Mouse (Mus musculus) liver, adult 2 months (tissue): Measurements from ENCODE around the gene Itga7. TPM values are rescaled to one million over a fixed set of nuclear protein-coding genes. Genes with fewer than 3 reads are reported as not detected.

Experiments used
- DNase-seq: peaks from one replicate; pipeline ENCODE4 v3.0.0-alpha.2; 2011; ENCODE audit warnings: low read depth, low spot score; ENCODE audit errors: extremely low read depth
- H3K27ac ChIP-seq: fragments of 200-500 bp; replicated peaks from 2 replicates; pipeline ENCODE4 v1.5.1; 2012; ENCODE audit warnings: low read depth, mild to moderate bottlenecking, control low read depth, inconsistent platforms, low read length; ENCODE audit not compliant: insufficient read depth
- H3K27me3 ChIP-seq: fragments of 200-500 bp; 2 replicates; pipeline ENCODE4 v1.6.1; 2012; ENCODE audit warnings: mild to moderate bottlenecking, moderate library complexity, low read length, inconsistent platforms; ENCODE audit not compliant: control insufficient read depth, insufficient read depth
- H3K36me3 ChIP-seq: fragments of 200-500 bp; 2 replicates; pipeline ENCODE4 v1.6.1; 2012; ENCODE audit warnings: low read length, inconsistent platforms; ENCODE audit not compliant: control insufficient read depth, insufficient read depth
- H3K4me1 ChIP-seq: fragments of 200-500 bp; 2 replicates; pipeline ENCODE4 v1.6.1; 2011; ENCODE audit warnings: low read length; ENCODE audit not compliant: control insufficient read depth, insufficient read depth
- H3K4me3 ChIP-seq: fragments of 200-500 bp; 2 replicates; pipeline ENCODE4 v1.5.1; 2011; ENCODE audit warnings: low read depth, mild to moderate bottlenecking, control low read depth, low read length, moderate library complexity; ENCODE audit not compliant: insufficient read depth
- H3K79me2 ChIP-seq: fragments of 200-500 bp; 2 replicates; pipeline ENCODE4 v1.6.1; 2012; ENCODE audit warnings: inconsistent platforms, mild to moderate bottlenecking, low read length, moderate library complexity; ENCODE audit not compliant: control insufficient read depth, insufficient read depth
- H3K9ac ChIP-seq: fragments of 200-500 bp; 2 replicates; pipeline ENCODE4 v1.6.1; 2012; ENCODE audit warnings: low read depth, mild to moderate bottlenecking, control low read depth, inconsistent platforms, low read length
- CTCF ChIP-seq: fragments of 200-500 bp; IDR thresholded peaks from 2 replicates; pipeline ENCODE4 v1.5.1; 2011; ENCODE audit warnings: low read depth, low read length, control low read depth
- POLR2A ChIP-seq: fragments of 200-500 bp; IDR thresholded peaks from 2 replicates; pipeline ENCODE4 v1.6.1; 2011; ENCODE audit warnings: low read length, control low read depth; ENCODE audit not compliant: insufficient read depth; ENCODE audit errors: extremely low read depth
- WGBS: fragments of 180-500 bp; shearing (Covaris S2); methylation state at CpG from one replicate; pipeline ENCODE4 v1.1.7; 2018; 5-methylcytosine and 5-hydroxymethylcytosine counted together
- polyA plus RNA-seq: library from polyadenylated mRNA; depleted of rRNA; stranded (reverse); fragments of >200 nt; gene quantifications from 2 replicates; pipeline ENCODE4 v1.2.3, GENCODE M21; 2012
- total RNA-seq: library from RNA; depleted of rRNA; stranded (reverse); fragments of >200 nt; gene quantifications from 2 replicates; pipeline ENCODE4 v1.2.3, GENCODE M21; 2014

The Itga7 gene
- total and polyA plus RNA-seq, 2 experiments: 4.9 to 9.5 TPM

- TF ChIP-seq POLR2A: no peak
- TF ChIP-seq CTCF: no peak
- Histone ChIP-seq H3K9ac (peak overlapping the region; percentile 99), H3K79me2 (peaks cover 10% of the 10 kb centered on the region; the same call in 1 of the 2 replicates), H3K4me3 (peak overlapping the region; percentile 90), H3K27me3 (no peaks in the 10 kb centered on the region), H3K27ac (peak overlapping the region; percentile 100), H3K4me1 (peaks cover 29% of the 10 kb centered on the region), H3K36me3 (peaks cover 12% of the 10 kb centered on the region; the same call in 1 of the 2 replicates)
- DNase-seq: no peak
- WGBS: 14% methylated on average over 4 of the region's 4 CpGs
Measured at GRCm38 (mm10) chr10:128960142-128960541, 26.5 kb downstream of the Itga7 start.

- no peaks in the 10 kb centered on the region for H3K27me3 ChIP-seq
- DNase-seq: peak; percentile 99
- peak within 1 kb of the TSS; percentile 90 for H3K4me3 ChIP-seq
- WGBS: 19% methylated on average over 12 of the region's 12 CpGs
- peaks cover 12% of the 10 kb centered on the region; the same call in 1 of the 2 replicates for H3K36me3 ChIP-seq
- TF ChIP-seq POLR2A: peak; percentile 91
- no peak for TF ChIP-seq CTCF
- peak within 1 kb of the TSS; percentile 99 for H3K9ac ChIP-seq
- peak within 1 kb of the TSS; percentile 100 for H3K27ac ChIP-seq
- peaks cover 34% of the 10 kb centered on the region for H3K4me1 ChIP-seq
- peaks cover 10% of the 10 kb centered on the region; the same call in 1 of the 2 replicates for H3K79me2 ChIP-seq
Measured at GRCm38 (mm10) chr10:128960590-128961584, 27.3 kb downstream of the Itga7 start, which contains the start of gene Mettl7b. Gene Mettl7b (minus strand): TSS chr10:128960988.

GRCm38 (mm10) chr10:128964961-128965360, 31.3 kb downstream of the Itga7 start:
- peak overlapping the region; percentile 73 for H3K9ac ChIP-seq
- peaks cover 42% of the 10 kb centered on the region for H3K4me1 ChIP-seq
- no peaks in the 10 kb centered on the region for H3K27me3 ChIP-seq
- H3K4me3 ChIP-seq: no peak overlapping the region; the same call in 1 of the 2 replicates
- TF ChIP-seq POLR2A (no peak), CTCF (no peak)
- no peaks in the 10 kb centered on the region for H3K36me3 ChIP-seq
- DNase-seq: peak; percentile 100
- peaks cover 6% of the 10 kb centered on the region; the same call in 1 of the 2 replicates for H3K79me2 ChIP-seq
- WGBS: 29% methylated on average over 2 of the region's 2 CpGs
- peak overlapping the region; percentile 99 for H3K27ac ChIP-seq

- H3K4me3 ChIP-seq: no peak overlapping the region
- peak overlapping the region; percentile 50 for H3K9ac ChIP-seq
- no peaks in the 10 kb centered on the region for H3K27me3 ChIP-seq
- H3K27ac ChIP-seq: peak overlapping the region; percentile 99
- no peaks in the 10 kb centered on the region for H3K36me3 ChIP-seq
- peak; percentile 100 for DNase-seq
- 17% methylated on average over 6 of the region's 6 CpGs for WGBS
- no peak for TF ChIP-seq CTCF
- no peak for TF ChIP-seq POLR2A
- peaks cover 46% of the 10 kb centered on the region for H3K4me1 ChIP-seq
- no peaks in the 10 kb centered on the region; the same call in 1 of the 2 replicates for H3K79me2 ChIP-seq
Measured at GRCm38 (mm10) chr10:128965871-128966270, 32.3 kb downstream of the Itga7 start.

- H3K27me3 ChIP-seq: no peaks in the 10 kb centered on the region
- peak; percentile 64 for DNase-seq
- H3K4me1 ChIP-seq: peaks cover 39% of the 10 kb centered on the region
- no peaks in the 10 kb centered on the region for H3K36me3 ChIP-seq
- no peak overlapping the region for H3K9ac ChIP-seq
- 7% methylated on average over 1 of the region's 1 CpGs for WGBS
- H3K27ac ChIP-seq: no peak overlapping the region; the same call in 1 of the 2 replicates
- H3K79me2 ChIP-seq: no peaks in the 10 kb centered on the region; the same call in 1 of the 2 replicates
- H3K4me3 ChIP-seq: no peak overlapping the region
- TF ChIP-seq CTCF: no peak
- TF ChIP-seq POLR2A: no peak
Measured at GRCm38 (mm10) chr10:128968341-128968749, 34.7 kb downstream of the Itga7 start.
